Mouse (Mus musculus) intestine, postnatal 0 days (tissue): ENCODE data around the gene Phip. TPM values are rescaled to one million over a fixed set of nuclear protein-coding genes. Genes with fewer than 3 reads are reported as not detected.

Experiments
- ATAC-seq: fragments of 200-750 bp; cut with Nextera tagmentation; 2 replicates; pipeline ENCODE4 v1.8.0; 2017; ENCODE audit warnings: mild to moderate bottlenecking, moderate TSS enrichment, moderate library complexity
- H3K27ac ChIP-seq: fragments of 300-500 bp; sonication (generic); 2 replicates; pipeline ENCODE4 v1.5.1; 2014; ENCODE audit warnings: mild to moderate bottlenecking, low read depth, low read length, moderate library complexity
- H3K27me3 ChIP-seq: fragments of 300-500 bp; sonication (generic); replicated peaks from 2 replicates; pipeline ENCODE4 v1.6.1; 2014; ENCODE audit warnings: low read length, mixed read lengths; ENCODE audit not compliant: control insufficient read depth, insufficient read depth
- H3K36me3 ChIP-seq: fragments of 300-500 bp; sonication (generic); 2 replicates; pipeline ENCODE4 v1.6.1; 2014; ENCODE audit warnings: mild to moderate bottlenecking, moderate library complexity; ENCODE audit not compliant: control insufficient read depth, insufficient read depth
- H3K4me1 ChIP-seq: fragments of 300-500 bp; sonication (generic); replicated peaks from 2 replicates; pipeline ENCODE4 v1.6.1; 2014; ENCODE audit warnings: antibody characterized with exemption, low read length, mixed read lengths; ENCODE audit not compliant: control insufficient read depth, insufficient read depth
- H3K4me2 ChIP-seq: fragments of 300-500 bp; sonication (generic); replicated peaks from 2 replicates; pipeline ENCODE4 v1.6.1; 2014; ENCODE audit warnings: low read depth, mild to moderate bottlenecking, moderate library complexity
- H3K4me3 ChIP-seq: fragments of 300-500 bp; sonication (generic); 2 replicates; pipeline ENCODE4 v1.5.1; 2014; ENCODE audit warnings: low read depth, low read length
- H3K9ac ChIP-seq: fragments of 300-500 bp; sonication (generic); 2 replicates; pipeline ENCODE4 v1.6.1; 2014; ENCODE audit warnings: mild to moderate bottlenecking, low read depth, low read length
- H3K9me3 ChIP-seq: fragments of 300-500 bp; sonication (generic); 2 replicates; pipeline ENCODE4 v1.6.1; 2016; ENCODE audit warnings: mixed run types; ENCODE audit not compliant: control insufficient read depth
- CTCF ChIP-seq: sonication (generic); IDR thresholded peaks from 2 replicates; pipeline ENCODE4 v1.5.1; 2016; ENCODE audit warnings: low read depth, mild to moderate bottlenecking, control low read depth, antibody characterized with exemption, moderate library complexity
- WGBS: fragments of 180-500 bp; shearing (Covaris S2); extraction: QIAGEN DNeasy Blood & Tissue Kit; methylation state at CpG from one replicate; pipeline ENCODE4 v1.1.7; 2014; 5-methylcytosine and 5-hydroxymethylcytosine counted together
- polyA plus RNA-seq: library from polyadenylated mRNA; unstranded; fragments of >200 nt; fragmentation: Nextera tagmentation; extraction: Ambion mirVana; gene quantifications from 2 replicates; pipeline ENCODE4 v1.2.1, GENCODE M21; 2015

Phip gene
- polyA plus RNA-seq = 19.7 and 22.6 TPM in 2 replicates

DNA sequence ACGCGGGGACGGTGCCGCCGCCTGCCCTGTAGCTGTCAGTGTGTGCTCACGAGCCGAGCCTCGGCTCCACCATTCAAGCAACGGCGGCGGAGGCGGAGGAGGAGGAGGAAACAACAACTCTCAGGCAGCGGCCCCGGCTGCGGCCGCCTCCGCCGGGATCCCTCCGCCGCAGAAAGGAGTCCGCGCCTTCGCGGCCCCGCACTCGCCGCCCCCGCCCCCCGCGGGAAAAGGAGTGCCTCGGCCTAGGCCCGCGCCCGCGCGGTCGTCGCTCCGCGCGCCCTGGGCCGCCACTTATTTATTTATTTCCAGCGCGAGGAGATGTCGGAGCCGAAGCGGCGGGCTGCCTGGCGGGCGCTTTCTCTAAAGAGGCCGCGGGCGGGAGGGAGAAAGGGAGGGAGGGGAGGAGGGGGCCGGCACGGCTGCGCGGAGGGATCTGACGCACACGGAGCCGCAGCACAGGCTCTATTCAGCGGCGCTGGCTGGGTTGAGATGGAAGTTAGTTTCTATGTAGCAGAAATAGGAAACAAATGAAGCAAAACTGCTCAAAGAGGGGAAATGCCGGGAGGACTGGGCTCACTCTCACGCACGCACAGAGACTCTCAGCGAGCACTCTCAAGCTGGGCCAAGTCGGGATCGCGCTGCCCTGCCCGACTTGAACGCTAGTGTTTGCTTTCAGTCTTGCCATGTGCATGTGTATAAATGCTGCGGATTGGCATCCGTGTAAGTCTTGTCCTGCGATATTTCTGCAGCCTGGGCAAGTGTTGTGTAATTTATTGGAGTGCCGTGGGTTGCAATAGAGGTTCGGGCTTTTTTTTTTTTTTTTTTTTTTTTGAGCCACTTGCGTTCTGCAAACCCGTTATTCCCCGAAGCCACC lies at the start of gene Phip:
TSS of gene Phip (minus strand) at position 175 of the 874 bp plus-strand sequence.
- Histone ChIP-seq H3K36me3 (no peaks in the 10 kb centered on the region), H3K9me3 (no peaks in the 10 kb centered on the region), H3K27ac (peak within 1 kb of the TSS; percentile 99), H3K4me3 (peak within 1 kb of the TSS; percentile 88), H3K4me2 (peak within 1 kb of the TSS; percentile 71), H3K27me3 (no peaks in the 10 kb centered on the region), H3K4me1 (0 out of 2 replicates have a peak, but pooled peaks cover 3% of the 10 kb centered on the region), H3K9ac (peak within 1 kb of the TSS; percentile 91)
- ATAC-seq = peak; percentile 90
- under 1% methylated on average over 73 of the region's 79 CpGs for WGBS
- peak; percentile 19; the same call in 1 of the 2 replicates for TF ChIP-seq CTCF

- no peaks in the 10 kb centered on the region for H3K4me1 ChIP-seq
- no peak for TF ChIP-seq CTCF
- H3K36me3 ChIP-seq = no peaks in the 10 kb centered on the region
- no peak overlapping the region for H3K27ac ChIP-seq
- no peaks in the 10 kb centered on the region for H3K9me3 ChIP-seq
- no peaks in the 10 kb centered on the region for H3K27me3 ChIP-seq
- H3K4me2 ChIP-seq = no peak overlapping the region
- no peak for ATAC-seq
- WGBS = 48% methylated on average over 6 of the region's 6 CpGs
- H3K4me3 ChIP-seq = no peak overlapping the region
- H3K9ac ChIP-seq = no peak overlapping the region
Measured at GRCm38 (mm10) chr9:83023724-83024123, 48.4 kb upstream of the Phip start.

- Histone ChIP-seq H3K4me1 (no peaks in the 10 kb centered on the region), H3K4me3 (no peak overlapping the region), H3K27ac (no peak overlapping the region), H3K9me3 (no peaks in the 10 kb centered on the region), H3K9ac (no peak overlapping the region), H3K4me2 (no peak overlapping the region), H3K27me3 (no peaks in the 10 kb centered on the region), H3K36me3 (no peaks in the 10 kb centered on the region)
- no peak for TF ChIP-seq CTCF
- 48% methylated on average over 4 of the region's 4 CpGs for WGBS
- ATAC-seq = no peak
Measured at GRCm38 (mm10) chr9:83014516-83014915, 39.2 kb upstream of the Phip start.

DNA sequence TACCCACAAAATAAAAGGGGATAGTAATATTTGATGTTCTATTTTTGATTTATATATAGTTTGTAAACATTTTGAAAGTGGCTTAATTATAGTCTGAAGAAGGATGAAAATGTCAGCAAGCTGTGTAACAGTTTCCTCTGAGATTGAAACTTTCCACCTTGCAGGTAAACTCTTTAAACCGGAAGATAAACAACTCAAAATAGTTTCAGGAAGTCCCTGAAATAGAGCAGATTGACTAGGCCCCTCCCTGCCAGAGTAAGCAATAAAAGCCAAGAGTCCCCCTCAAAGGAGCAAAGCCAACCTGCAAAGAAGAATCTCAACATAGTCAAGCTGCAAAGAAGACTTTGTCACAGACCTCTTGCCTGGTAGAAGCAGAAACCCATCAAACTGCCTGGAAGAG lies 33.0 kb upstream of the Phip start:
- H3K4me2 ChIP-seq = no peak overlapping the region
- ATAC-seq = no peak
- no peaks in the 10 kb centered on the region for H3K9me3 ChIP-seq
- no peak overlapping the region for H3K9ac ChIP-seq
- H3K36me3 ChIP-seq = no peaks in the 10 kb centered on the region
- no peaks in the 10 kb centered on the region for H3K27me3 ChIP-seq
- 75% methylated on average over 1 of the region's 1 CpGs for WGBS
- no peaks in the 10 kb centered on the region for H3K4me1 ChIP-seq
- no peak overlapping the region for H3K27ac ChIP-seq
- no peak overlapping the region for H3K4me3 ChIP-seq
- TF ChIP-seq CTCF = no peak

DNA sequence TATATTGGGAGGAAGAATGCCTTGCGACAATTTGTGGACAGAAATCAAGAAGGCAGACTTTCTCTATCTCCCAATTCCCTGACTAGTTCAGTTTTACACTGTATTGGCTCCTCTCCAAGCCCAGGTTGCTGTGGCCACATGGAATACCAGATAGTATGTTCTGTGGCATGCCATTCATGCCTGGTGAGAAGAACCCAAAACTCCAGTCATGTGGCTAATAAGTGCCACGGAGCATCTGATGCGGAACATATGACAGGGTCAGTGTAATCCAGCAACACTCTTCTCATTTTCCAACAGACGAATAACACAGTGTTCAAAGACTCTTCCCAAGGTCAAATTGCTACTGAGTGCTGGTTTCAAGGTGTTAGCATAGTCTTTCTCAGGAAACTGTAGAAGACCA lies 26.0 kb upstream of the Phip start:
- H3K4me1 ChIP-seq = no peaks in the 10 kb centered on the region
- no peak for TF ChIP-seq CTCF
- no peak overlapping the region for H3K4me2 ChIP-seq
- WGBS = 93% methylated on average over 4 of the region's 4 CpGs
- no peak for ATAC-seq
- H3K27me3 ChIP-seq = no peaks in the 10 kb centered on the region
- no peaks in the 10 kb centered on the region for H3K9me3 ChIP-seq
- H3K9ac ChIP-seq = no peak overlapping the region
- H3K4me3 ChIP-seq = no peak overlapping the region
- no peak overlapping the region for H3K27ac ChIP-seq
- no peaks in the 10 kb centered on the region for H3K36me3 ChIP-seq

GRCm38 (mm10) chr9:82997765-82998500 lies 22.6 kb upstream of the Phip start:
- no peak overlapping the region for H3K4me2 ChIP-seq
- ATAC-seq = no peak
- no peaks in the 10 kb centered on the region for H3K36me3 ChIP-seq
- no peak overlapping the region for H3K4me3 ChIP-seq
- H3K9me3 ChIP-seq = no peaks in the 10 kb centered on the region
- H3K9ac ChIP-seq = no peak overlapping the region
- no peaks in the 10 kb centered on the region for H3K4me1 ChIP-seq
- no peak for TF ChIP-seq CTCF
- 62% methylated on average over 2 of the region's 2 CpGs for WGBS
- no peak overlapping the region for H3K27ac ChIP-seq
- no peaks in the 10 kb centered on the region for H3K27me3 ChIP-seq
